Mouse (Mus musculus) skeletal muscle tissue, postnatal 0 days (tissue): ENCODE results near the gene Mettl3. TPM values are rescaled to one million over a fixed set of nuclear protein-coding genes. Genes with fewer than 3 reads are reported as not detected.

Source experiments
- polyA plus RNA-seq: library from polyadenylated mRNA; unstranded; fragments of >200 nt; fragmentation: Nextera tagmentation; extraction: Ambion mirVana; gene quantifications from 2 replicates; pipeline ENCODE4 v1.2.1, GENCODE M21; 2015

Mettl3 gene
- polyA plus RNA-seq: 15.0 and 17.1 TPM in 2 replicates

DNA sequence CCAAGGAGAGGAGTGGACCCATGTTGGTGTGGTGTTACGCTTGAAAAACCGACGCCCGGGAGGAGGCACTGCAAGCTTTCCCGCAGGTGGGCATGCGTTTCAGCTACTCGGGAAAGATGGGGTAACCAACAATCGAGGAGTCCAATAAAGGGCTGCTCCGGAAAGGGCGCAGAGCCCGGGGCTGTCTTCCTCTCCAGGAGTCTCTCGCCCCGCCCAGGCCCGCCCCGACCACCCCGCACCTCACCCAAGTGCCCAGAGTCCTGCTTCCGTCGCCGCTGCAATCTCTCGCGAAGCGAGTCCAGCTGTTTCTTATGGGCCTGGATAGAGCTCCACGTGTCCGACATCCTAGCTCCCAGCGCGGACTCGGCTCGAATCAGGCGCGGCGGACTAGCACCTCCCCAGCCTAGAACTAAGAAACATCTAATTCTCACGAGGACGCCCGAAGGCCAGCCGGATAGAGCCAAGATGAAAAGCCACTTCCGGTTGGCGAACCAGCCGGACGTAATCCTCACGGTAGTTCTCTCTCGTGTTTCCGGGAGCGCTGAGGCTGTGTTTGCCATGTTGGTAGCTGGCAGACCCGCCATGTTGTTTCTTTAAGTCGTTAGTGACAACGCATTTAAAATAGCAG lies at the start of gene Mettl3:
TSS of gene Mettl3 (minus strand) at position 485 of the 628 bp plus-strand sequence.

DNA sequence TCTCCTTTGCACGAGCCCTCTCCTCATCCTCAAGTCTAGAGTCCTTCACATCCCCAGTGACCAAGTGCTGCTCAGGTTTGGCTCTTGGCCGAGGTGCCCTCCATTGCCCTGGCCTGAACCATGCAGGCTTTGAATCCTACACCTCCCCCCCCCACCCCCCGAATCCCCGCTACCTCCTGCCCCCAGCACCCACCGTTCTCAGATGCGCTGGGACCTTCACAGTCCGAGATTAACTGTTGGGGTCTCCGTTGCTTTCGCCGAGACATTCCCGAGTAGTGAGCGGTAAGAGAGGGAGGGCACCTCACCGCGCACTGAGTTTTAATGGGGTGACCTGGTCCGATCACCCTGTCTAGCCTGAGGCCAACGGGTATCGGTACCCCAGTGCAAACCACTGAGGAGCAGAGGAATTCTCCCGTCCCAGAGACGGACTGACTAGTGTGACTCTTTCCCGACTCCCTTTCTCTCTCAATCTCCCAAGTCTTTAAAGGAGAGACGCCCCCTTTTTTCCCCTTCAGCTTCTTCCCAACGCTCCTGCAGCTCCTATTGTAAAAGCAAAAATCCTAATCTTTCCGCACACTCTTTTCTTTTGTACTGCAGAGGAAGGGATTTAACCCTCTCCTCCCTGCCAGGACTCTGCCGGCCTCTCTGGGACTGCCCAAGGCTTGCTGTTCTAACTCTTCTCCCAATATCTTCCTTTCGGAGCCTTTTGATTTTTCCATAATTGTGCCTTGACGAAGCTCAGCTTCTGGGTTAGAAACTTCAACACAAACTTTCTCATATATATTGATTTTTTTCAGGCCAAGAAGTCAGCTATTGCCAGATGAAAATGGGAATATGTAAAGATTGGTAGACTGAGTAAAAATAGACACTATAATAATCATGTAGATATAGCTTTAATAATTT lies 23.2 kb upstream of the Mettl3 start, which contains the start of gene Sall2:
TSS of gene Sall2 (minus strand) at position 853 of the 903 bp plus-strand sequence.

DNA sequence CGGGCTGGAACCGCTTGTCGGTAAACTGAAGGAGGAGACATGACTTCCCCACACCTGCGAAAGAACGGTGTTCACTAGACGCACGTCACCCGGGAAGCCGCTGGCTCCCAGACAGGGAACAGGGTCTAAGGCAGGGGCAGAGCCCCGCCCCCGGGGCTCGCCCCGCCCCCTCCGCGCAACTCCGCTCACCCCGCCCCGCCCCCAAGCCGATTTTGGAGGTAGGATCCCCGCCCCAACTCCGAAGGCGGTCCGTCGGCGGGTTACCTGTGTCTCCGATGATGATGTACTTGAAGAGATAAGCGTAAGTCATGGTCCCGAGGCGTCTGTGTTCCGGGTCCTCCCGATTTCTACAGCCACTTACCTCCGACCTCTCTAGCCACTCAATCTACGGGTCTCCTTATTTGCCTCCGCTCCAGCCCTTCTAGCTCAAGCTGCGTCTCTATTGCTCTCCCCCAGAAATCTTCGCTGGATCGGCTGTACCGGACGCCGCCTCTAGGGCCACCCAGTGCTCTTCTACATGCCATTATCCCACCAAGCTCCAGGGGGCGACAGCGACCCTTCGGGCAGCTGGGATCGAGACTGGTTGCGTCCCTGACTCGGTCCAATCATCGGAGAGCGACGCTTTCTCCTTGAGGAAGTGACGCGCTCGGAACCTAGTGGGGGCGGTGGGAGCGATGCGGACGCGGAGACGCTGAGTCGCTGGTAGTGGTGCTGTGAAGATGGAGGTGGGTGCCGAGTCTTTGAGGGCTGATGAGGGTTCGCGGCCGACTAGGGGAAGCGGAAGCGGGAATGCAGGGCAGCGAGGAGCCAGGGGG lies 25.8 kb downstream of the Mettl3 start, which contains the start of the genes Tox4 and Rab2b:
TSS of gene Tox4 (plus strand) at position 215 of the 815 bp plus-strand sequence.
TSS of gene Rab2b (minus strand) at position 614 of the 815 bp plus-strand sequence.

DNA sequence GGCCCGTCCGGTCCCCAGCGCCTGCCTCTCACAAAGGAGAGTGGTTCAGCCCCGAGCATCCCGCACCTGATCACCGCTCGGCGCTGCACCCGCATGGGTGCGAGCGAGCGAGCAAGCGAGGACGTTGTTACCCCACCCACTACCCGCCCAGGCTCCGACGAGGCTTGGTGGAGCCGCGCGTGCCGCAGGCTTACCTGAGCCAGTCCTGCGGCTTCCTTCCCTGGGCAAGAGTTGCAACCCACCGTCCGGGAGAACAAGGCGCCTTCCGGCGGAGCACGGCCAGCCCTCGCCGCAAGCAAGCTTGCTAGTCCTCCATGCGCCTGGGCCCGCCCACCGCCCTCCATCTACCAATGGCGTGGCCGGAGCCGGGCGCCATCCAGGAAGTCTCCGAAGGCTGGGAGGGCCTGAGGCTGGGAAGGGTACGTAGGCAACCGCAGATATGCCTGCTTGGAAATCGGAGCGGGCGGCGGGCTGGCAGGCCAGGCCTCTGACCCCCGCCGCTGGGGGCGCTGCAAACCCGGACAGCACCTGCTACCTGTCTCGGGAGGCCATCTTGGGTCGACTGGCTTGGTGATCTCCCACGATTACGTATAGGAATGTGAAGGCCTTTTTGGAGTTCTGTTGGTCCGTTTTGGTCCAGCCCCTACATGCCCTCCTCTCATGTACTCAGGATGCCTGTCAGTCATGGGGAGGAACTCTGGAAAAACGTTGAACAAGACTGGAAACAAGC lies 47.3 kb downstream of the Mettl3 start, which contains the start of gene Chd8:
TSS of gene Chd8 (minus strand) at position 297 of the 730 bp plus-strand sequence.

Other genes with a start within 250 kb of the Mettl3 start
- gene Hnrnpc, start 201.1 kb downstream of the Mettl3 start, polyA plus RNA-seq: 132 and 150 TPM in 2 replicates
- gene Rpgrip1, start 194.4 kb downstream of the Mettl3 start, polyA plus RNA-seq: 18.3 and 19.3 TPM in 2 replicates
- gene Supt16, start 107.7 kb downstream of the Mettl3 start, polyA plus RNA-seq: 14.6 and 15.2 TPM in 2 replicates
- gene Chd8, start 47.3 kb downstream of the Mettl3 start, polyA plus RNA-seq: 10.4 and 11.7 TPM in 2 replicates
- 30.0 and 30.4 TPM in 2 replicates for gene Tox4, start 26.0 kb downstream of the Mettl3 start, polyA plus RNA-seq
- gene Rab2b, start 25.6 kb downstream of the Mettl3 start, polyA plus RNA-seq: 6.4 and 7.0 TPM in 2 replicates
- gene Sall2, start 23.6 kb upstream of the Mettl3 start, polyA plus RNA-seq: 2.2 and 2.5 TPM in 2 replicates
- gene Olfr1513, start 51.3 kb upstream of the Mettl3 start, polyA plus RNA-seq: not detected in 2 replicates
- not detected in 2 replicates for gene Olfr1512, start 74.0 kb upstream of the Mettl3 start, polyA plus RNA-seq
- not detected in 2 replicates for gene Olfr1511, start 92.3 kb upstream of the Mettl3 start, polyA plus RNA-seq
- gene Olfr1510, start 109.2 kb upstream of the Mettl3 start, polyA plus RNA-seq: not detected in 2 replicates
- not detected in 2 replicates for gene Olfr1509, start 137.9 kb upstream of the Mettl3 start, polyA plus RNA-seq
- gene Olfr1508, start 162.4 kb upstream of the Mettl3 start, polyA plus RNA-seq: not detected in 2 replicates
- 0.40 TPM in 1 of 2 replicates, not detected in the other for gene Olfr1507, start 190.6 kb upstream of the Mettl3 start, polyA plus RNA-seq